Mouse (Mus musculus): ENCODE measurements around the gene Ints7. TPM values are rescaled to one million over a fixed set of nuclear protein-coding genes. Genes with fewer than 3 reads are reported as not detected.
A peak's percentile ranks its signal among the peaks of the same experiment; 100 is the strongest.

Gene Ints7
- polyA plus RNA-seq, 1 experiment, result 17.5 TPM

DNA sequence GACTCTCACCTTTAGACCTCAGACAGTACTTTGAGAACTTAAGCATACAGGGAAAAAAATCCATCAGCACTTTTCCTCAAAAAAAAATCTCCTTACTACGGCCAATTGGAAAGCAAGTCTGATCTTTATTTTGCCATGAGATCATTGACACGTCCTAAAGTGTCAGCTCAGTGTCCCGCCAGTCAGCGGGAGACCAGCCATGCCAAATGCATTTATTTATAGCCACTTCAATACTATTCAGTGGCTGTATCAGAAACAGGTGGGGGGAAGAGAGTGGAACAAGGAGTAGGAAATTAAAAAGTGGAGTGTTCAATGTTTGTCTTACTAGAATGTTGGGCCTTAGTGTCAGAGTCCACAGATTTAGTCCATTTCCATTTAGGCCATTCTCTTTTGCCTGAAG is 24.6 kb upstream of the Ints7 start:
- Histone ChIP-seq H3K27me3 (ENCODE audit: control insufficient read depth, insufficient read depth, insufficient read length) (no peaks in the 10 kb centered on the region), H3K36me3 (ENCODE audit: control insufficient read depth, insufficient read depth) (peaks cover 18% of the 10 kb centered on the region), H3ac (ENCODE audit: control insufficient read depth, insufficient read length) (no peak overlapping the region), H3K79me2 (ENCODE audit: control insufficient read depth, insufficient read depth) (no peaks in the 10 kb centered on the region), H3K4me3 (no peak overlapping the region), H3K4me2 (ENCODE audit: low read depth) (no peak overlapping the region)
- TF ChIP-seq REST (IDR thresholded peaks at IDR 0.05; ENCODE audit: insufficient read depth, insufficient read length), result no peak
- TF ChIP-seq TCF12 (IDR thresholded peaks at IDR 0.05; ENCODE audit: insufficient read depth, poor library complexity, severe bottlenecking), result no peak
- no peak for TF ChIP-seq TCF3 (IDR thresholded peaks at IDR 0.05; ENCODE audit: insufficient read length, low read depth)
- no peak for TF ChIP-seq POLR2AphosphoS2 (IDR thresholded peaks at IDR 0.05; ENCODE audit: insufficient read length, low read depth)
- no peak for TF ChIP-seq CEBPB (IDR thresholded peaks at IDR 0.05; ENCODE audit: insufficient read depth, poor library complexity, severe bottlenecking)
- no peak for TF ChIP-seq MYOD1 (IDR thresholded peaks at IDR 0.05; ENCODE audit: control insufficient read depth in 1 of 3, insufficient read length in 2 of 3, low read depth in 2 of 3)
- no peak for TF ChIP-seq POLR2A (IDR thresholded peaks at IDR 0.05; ENCODE audit: insufficient read length, low read depth)

DNA sequence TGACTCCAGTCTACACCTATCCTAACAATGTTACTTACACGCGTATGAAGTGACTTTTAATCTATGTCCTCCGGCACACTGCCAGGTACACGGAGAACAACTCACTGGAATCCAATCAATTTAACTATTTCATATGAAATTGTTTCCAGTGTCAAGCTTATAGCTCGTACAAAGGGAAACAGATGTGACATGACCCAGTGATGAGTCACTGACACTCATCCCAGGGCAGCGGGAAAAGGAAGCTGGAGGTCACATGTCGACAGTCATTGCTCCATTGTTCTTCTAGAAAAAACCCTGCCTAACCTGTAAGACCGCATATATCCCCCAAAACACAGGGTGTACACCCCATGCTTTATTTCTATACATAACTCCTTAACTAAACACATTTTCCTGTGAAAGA is 18.3 kb upstream of the Ints7 start:
- TF ChIP-seq POLR2A (IDR thresholded peaks at IDR 0.05; ENCODE audit: insufficient read length, low read depth) (no peak), POLR2AphosphoS2 (IDR thresholded peaks at IDR 0.05; ENCODE audit: insufficient read length, low read depth) (no peak), MYOD1 (IDR thresholded peaks at IDR 0.05; ENCODE audit: control insufficient read depth in 1 of 3, insufficient read length in 2 of 3, low read depth in 2 of 3) (peak in 1 of 3 experiments; percentile 36), MAX (IDR thresholded peaks at IDR 0.05; ENCODE audit: low read depth) (no peak), REST (IDR thresholded peaks at IDR 0.05; ENCODE audit: insufficient read depth, insufficient read length) (no peak), E2F4 (IDR thresholded peaks at IDR 0.05; ENCODE audit: insufficient read depth) (no peak), CEBPB (IDR thresholded peaks at IDR 0.05; ENCODE audit: insufficient read depth, poor library complexity, severe bottlenecking) (no peak), TCF3 (IDR thresholded peaks at IDR 0.05; ENCODE audit: insufficient read length, low read depth) (no peak), TCF12 (IDR thresholded peaks at IDR 0.05; ENCODE audit: insufficient read depth, poor library complexity, severe bottlenecking) (no peak), SRF (IDR thresholded peaks at IDR 0.05; ENCODE audit: control insufficient read depth, insufficient read length, low read depth) (no peak), MYOG (IDR thresholded peaks at IDR 0.05; ENCODE audit: control insufficient read depth in 1 of 3, insufficient read depth in 1 of 3, insufficient read length in 2 of 3, low read depth in 2 of 3) (no peak), USF1 (IDR thresholded peaks at IDR 0.05; ENCODE audit: low read depth) (peak; percentile 71)
- Histone ChIP-seq H3K27me3 (ENCODE audit: control insufficient read depth, insufficient read depth, insufficient read length) (no peaks in the 10 kb centered on the region), H3K36me3 (ENCODE audit: control insufficient read depth, insufficient read depth) (peaks cover 15% of the 10 kb centered on the region), H3K4me2 (ENCODE audit: low read depth) (no peak overlapping the region), H3K4me3 (no peak overlapping the region), H3K79me2 (ENCODE audit: control insufficient read depth, insufficient read depth) (no peaks in the 10 kb centered on the region), H3ac (ENCODE audit: control insufficient read depth, insufficient read length) (no peak overlapping the region)

- Histone ChIP-seq H3K36me3 (ENCODE audit: control insufficient read depth, insufficient read depth) (peaks cover 10% of the 10 kb centered on the region), H3K79me2 (ENCODE audit: control insufficient read depth, insufficient read depth) (peaks cover 2% of the 10 kb centered on the region), H3ac (ENCODE audit: control insufficient read depth, insufficient read length) (no peak overlapping the region), H3K4me3 (no peak overlapping the region), H3K27me3 (ENCODE audit: control insufficient read depth, insufficient read depth, insufficient read length) (no peaks in the 10 kb centered on the region), H3K4me2 (ENCODE audit: low read depth) (no peak overlapping the region)
- no peak for TF ChIP-seq REST (IDR thresholded peaks at IDR 0.05; ENCODE audit: insufficient read depth, insufficient read length)
- no peak for TF ChIP-seq POLR2AphosphoS2 (IDR thresholded peaks at IDR 0.05; ENCODE audit: insufficient read length, low read depth)
- no peak for TF ChIP-seq SRF (IDR thresholded peaks at IDR 0.05; ENCODE audit: control insufficient read depth, insufficient read length, low read depth)
- no peak for TF ChIP-seq USF1 (IDR thresholded peaks at IDR 0.05; ENCODE audit: low read depth)
- no peak for TF ChIP-seq POLR2A (IDR thresholded peaks at IDR 0.05; ENCODE audit: insufficient read length, low read depth)
- TF ChIP-seq MAX (IDR thresholded peaks at IDR 0.05; ENCODE audit: low read depth), result no peak
- TF ChIP-seq MYOD1 (IDR thresholded peaks at IDR 0.05; ENCODE audit: control insufficient read depth in 1 of 3, insufficient read length in 2 of 3, low read depth in 2 of 3), result no peak
- TF ChIP-seq CEBPB (IDR thresholded peaks at IDR 0.05; ENCODE audit: insufficient read depth, poor library complexity, severe bottlenecking), result no peak
- no peak for TF ChIP-seq TCF3 (IDR thresholded peaks at IDR 0.05; ENCODE audit: insufficient read length, low read depth)
- no peak for TF ChIP-seq MYOG (IDR thresholded peaks at IDR 0.05; ENCODE audit: control insufficient read depth in 1 of 3, insufficient read depth in 1 of 3, insufficient read length in 2 of 3, low read depth in 2 of 3)
- TF ChIP-seq TCF12 (IDR thresholded peaks at IDR 0.05; ENCODE audit: insufficient read depth, poor library complexity, severe bottlenecking), result no peak
- no peak for TF ChIP-seq E2F4 (IDR thresholded peaks at IDR 0.05; ENCODE audit: insufficient read depth)
Observed at GRCm38 (mm10) chr1:191559779-191560178, 15.7 kb upstream of the Ints7 start.

GRCm38 (mm10) chr1:191562823-191563365 is 12.5 kb upstream of the Ints7 start:
- TF ChIP-seq REST (IDR thresholded peaks at IDR 0.05; ENCODE audit: insufficient read depth, insufficient read length) (no peak), CEBPB (IDR thresholded peaks at IDR 0.05; ENCODE audit: insufficient read depth, poor library complexity, severe bottlenecking) (no peak), MYOD1 (IDR thresholded peaks at IDR 0.05; ENCODE audit: control insufficient read depth in 1 of 3, insufficient read length in 2 of 3, low read depth in 2 of 3) (no peak), TCF3 (IDR thresholded peaks at IDR 0.05; ENCODE audit: insufficient read length, low read depth) (no peak), POLR2AphosphoS2 (IDR thresholded peaks at IDR 0.05; ENCODE audit: insufficient read length, low read depth) (no peak), MAX (IDR thresholded peaks at IDR 0.05; ENCODE audit: low read depth) (no peak), USF1 (IDR thresholded peaks at IDR 0.05; ENCODE audit: low read depth) (no peak), POLR2A (IDR thresholded peaks at IDR 0.05; ENCODE audit: insufficient read length, low read depth) (no peak), TCF12 (IDR thresholded peaks at IDR 0.05; ENCODE audit: insufficient read depth, poor library complexity, severe bottlenecking) (no peak), MYOG (IDR thresholded peaks at IDR 0.05; ENCODE audit: control insufficient read depth in 1 of 3, insufficient read depth in 1 of 3, insufficient read length in 2 of 3, low read depth in 2 of 3) (no peak)
- Histone ChIP-seq H3K36me3 (ENCODE audit: control insufficient read depth, insufficient read depth) (no peaks in the 10 kb centered on the region), H3ac (ENCODE audit: control insufficient read depth, insufficient read length) (no peak overlapping the region), H3K27me3 (ENCODE audit: control insufficient read depth, insufficient read depth, insufficient read length) (no peaks in the 10 kb centered on the region), H3K4me2 (ENCODE audit: low read depth) (no peak overlapping the region), H3K4me3 (no peak overlapping the region), H3K79me2 (ENCODE audit: control insufficient read depth, insufficient read depth) (peaks cover 6% of the 10 kb centered on the region)

Measured in myocyte (in vitro differentiated cells).